Mouse (Mus musculus) CH12.LX (cell line): ENCODE measurements around the gene Pdzd2.

Experiments used
- CTCF ChIP-seq, 2 experiments: IDR thresholded peaks in 1 of 2; conservative IDR thresholded peaks in 1 of 2; 2 replicates each; pipeline ENCODE4 v1.5.1; 2011 to 2012; ENCODE audit warnings: low read depth in 2 of 2, low read length in 2 of 2, improper control_type of control experiment in 1 of 2, inconsistent platforms in 1 of 2, mild to moderate bottlenecking in 1 of 2, moderate library complexity in 1 of 2
- ELF1 ChIP-seq: IDR thresholded peaks from 2 replicates; pipeline ENCODE4 v1.6.1; 2014; ENCODE audit warnings: low read depth, mild to moderate bottlenecking, inconsistent platforms, low read length, improper control_type of control experiment
- HCFC1 ChIP-seq: IDR thresholded peaks from 2 replicates; pipeline ENCODE4 v1.6.1; 2012; ENCODE audit warnings: low read depth, mild to moderate bottlenecking, inconsistent platforms, low read length, improper control_type of control experiment
- POLR2A ChIP-seq: IDR thresholded peaks from 2 replicates; pipeline ENCODE4 v1.6.1; 2011; ENCODE audit warnings: low read depth, mild to moderate bottlenecking, improper control_type of control experiment, low read length

DNA sequence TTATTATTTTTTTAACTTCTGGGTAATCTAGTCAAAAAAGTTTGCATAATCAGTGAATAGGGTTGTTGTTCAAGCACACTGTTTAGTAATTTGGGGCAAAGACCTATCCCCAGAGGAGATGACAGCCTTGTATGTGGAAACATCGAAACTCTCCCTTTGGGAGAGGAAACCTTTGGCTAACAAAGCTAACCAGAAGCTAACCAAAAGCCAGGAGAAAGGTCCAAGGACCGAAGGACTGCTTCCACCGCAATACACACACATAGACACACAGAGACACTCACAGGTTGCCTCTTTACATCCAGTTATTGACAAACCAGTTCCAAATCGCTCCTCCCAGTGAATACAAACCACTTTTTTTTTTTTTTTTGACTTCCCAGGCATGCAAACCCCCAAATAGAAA is 191.0 kb downstream of the Pdzd2 start:
- TF ChIP-seq POLR2A (no peak), CTCF (conservative IDR thresholded peaks at IDR 0.05 in 1 of 2, IDR thresholded peaks at IDR 0.05 in 1 of 2; ENCODE audit: low read depth in 2 of 2, low read length in 2 of 2) (no peak), HCFC1 (no peak), ELF1 (no peak)
